Mouse (Mus musculus) myocyte (in vitro differentiated cells): ENCODE measurements around the gene Ccdc28a.

Source experiments
- CEBPB ChIP-seq: IDR thresholded peaks from 2 replicates; pipeline ENCODE4 v1.6.1; 2011; ENCODE audit warnings: mild to moderate bottlenecking, moderate library complexity; ENCODE audit not compliant: poor library complexity, insufficient read depth, severe bottlenecking
- E2F4 ChIP-seq: IDR thresholded peaks from one replicate; pipeline ENCODE4 v1.6.1; 2011; ENCODE audit warnings: mild to moderate bottlenecking, control low read depth, moderate library complexity; ENCODE audit not compliant: insufficient read depth

DNA sequence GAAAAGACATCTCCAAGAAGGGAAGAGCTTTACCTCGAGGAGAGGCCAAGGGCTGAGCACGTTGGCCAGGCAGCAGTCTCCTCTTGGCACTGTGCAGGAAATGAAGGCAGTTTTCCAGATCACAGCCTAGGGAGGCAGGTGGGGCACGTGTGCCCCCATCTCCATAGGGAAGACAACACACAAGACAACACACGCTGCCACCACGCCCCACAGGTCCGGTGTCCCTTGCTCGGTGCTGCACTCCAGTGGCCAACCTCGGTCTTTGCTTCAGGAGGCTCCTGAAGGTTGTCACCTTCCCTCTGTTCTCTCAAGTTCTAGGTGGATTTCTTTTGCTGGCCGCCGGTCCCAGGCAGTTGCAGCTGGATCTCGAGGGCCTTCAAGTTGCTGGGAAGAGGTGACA lies 24.1 kb downstream of the Ccdc28a start, which contains the start of gene Ect2l:
- TF ChIP-seq CEBPB (no peak), E2F4 (no peak)
